Mouse (Mus musculus): ENCODE measurements around the gene Agmat.
"Not testable (repeated sequence)": the region's sequence is repeated elsewhere in the genome, so short reads cannot be mapped to it uniquely, and the experiment has no call there.

Agmat gene

DNA sequence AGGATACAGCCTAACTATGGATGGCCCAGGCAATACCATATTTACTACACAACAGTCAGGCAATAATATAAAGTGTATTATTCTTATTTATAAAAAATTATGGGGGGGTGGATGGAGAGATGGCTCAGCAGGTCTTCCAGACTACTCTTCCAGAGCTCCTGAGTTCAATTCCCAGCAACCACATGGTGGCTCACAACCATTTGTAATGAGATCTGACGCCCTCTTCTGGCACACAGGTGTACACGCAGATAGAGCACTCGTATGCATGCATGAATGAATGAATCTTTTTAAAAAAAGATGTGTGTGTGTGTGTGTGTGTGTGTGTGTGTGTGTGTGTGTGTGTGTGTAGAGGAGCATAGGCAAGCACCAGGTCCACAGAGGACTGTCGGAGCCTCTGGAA, 26.5 kb downstream of the Agmat start:
- not testable (repeated sequence) for DNase-seq (ENCODE audit: low spot score in 2 of 2)

DNA sequence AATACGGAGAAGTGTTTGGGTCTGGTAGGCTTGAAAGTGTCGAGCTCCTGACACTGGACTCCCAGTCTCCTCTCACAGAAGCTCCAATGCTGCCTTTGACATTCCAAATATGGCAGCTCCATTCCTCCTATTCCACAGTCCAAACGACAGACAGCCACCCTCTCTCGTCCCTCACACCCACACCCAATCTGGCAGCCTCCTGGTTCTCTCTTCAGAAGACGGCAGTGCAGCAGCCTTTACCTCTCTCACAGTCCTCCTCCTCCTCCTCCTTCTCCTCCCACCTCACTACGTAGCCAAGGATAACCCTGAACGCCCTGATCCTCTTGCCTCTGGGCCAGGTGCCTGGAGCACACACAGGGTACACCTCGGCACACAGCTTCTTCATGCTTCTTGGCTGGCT, 33.4 kb downstream of the Agmat start:
- peak; percentile 80 to 82 for DNase-seq (ENCODE audit: low spot score in 2 of 2)

DNA sequence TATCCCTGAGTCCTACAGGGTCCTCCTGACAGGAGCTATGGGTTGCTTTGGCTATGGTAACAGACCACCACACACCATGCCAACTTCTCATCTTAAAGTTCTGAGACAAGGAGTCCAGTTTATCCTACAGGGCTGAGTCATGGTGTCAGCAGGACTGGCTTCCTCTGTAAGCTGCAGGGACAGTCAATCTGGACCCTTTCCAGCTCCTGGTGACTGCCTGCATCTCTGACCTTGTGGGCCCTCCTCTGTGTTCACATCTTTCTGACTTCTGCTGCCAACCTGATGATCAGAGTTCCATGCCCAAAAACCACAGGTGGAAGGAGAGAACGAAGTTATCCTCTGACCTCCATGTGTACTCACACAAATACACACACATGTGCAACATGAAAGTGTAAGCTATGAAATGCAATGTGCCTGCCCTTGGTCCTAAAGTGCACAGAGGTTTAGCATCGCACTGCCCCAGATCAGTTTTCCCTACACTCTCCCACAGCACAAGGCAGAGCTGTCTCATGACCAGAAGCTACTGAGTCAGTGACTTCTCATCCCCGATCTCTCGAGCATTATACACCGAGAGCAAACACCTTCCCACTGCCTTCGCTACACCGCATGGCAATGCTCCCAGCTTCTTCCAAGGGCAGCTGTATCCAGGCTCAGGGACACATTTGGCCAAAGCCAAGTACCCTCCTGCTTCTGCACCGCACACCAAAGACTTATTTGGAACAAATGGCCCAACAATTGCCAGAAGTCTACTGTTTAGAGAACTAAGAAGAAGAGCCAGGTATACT, 34.9 kb downstream of the Agmat start:
- DNase-seq (ENCODE audit: low spot score in 2 of 2): no peak

DNA sequence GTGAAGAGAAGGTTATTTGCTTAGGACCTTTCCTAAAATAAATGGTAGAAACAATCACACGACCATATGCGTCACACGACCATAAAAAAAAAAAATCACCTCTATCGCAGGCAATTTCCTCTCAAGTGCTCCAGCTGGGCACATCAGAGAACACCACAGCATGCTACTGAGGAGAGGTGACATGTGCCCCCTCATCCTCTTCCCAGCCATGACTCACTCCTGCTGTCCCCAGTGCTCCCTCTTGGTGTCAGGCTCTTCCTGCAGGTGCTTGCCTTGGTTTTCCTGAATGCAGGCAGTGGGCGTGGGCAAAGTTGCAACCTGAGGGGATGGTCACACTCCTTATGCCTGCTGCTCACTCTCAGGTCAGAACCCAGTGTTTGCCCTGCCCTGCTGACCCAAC, 38.4 kb downstream of the Agmat start:
- no peak for DNase-seq (ENCODE audit: low spot score in 2 of 2)

DNA sequence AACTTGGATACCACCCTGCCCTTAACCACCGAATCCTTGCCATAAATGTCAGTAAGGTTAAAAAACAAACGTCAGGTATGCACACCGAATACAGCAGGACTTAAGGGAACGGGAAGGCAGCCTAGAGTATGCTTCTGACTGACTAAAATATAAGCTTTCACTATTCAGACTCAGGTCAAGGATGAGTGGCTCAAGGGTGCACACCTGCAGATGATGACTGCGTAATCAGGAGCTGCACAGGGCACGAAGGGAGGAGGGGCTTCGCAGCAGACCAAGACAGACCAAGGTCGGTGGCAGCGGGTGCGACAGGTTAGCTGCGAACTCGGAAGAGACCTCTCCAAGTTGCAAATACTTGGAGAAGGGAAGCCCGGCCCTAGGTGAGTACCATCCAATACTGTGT, 39.7 kb downstream of the Agmat start:
- no peak for DNase-seq (ENCODE audit: low spot score in 2 of 2)

DNA sequence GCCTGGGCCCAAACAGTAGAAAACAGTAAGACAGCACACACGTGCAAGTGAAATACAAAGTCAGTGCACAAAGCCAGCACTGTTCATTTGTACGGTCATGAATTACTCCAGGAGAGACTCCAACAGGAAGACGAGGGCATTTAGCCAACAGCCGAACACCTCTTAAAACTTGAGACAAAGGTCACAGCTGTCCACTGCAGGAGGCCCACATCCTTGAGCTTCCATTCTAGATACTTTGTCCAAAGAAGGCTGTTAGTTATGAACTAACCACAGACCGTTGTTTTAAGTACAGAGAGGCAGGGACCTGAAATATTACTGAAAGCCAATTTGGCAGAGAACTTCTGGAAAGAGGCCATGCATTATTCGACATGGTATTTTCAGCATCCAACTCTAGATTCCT, 40.6 kb downstream of the Agmat start:
- DNase-seq (ENCODE audit: low spot score in 2 of 2): no peak

DNA sequence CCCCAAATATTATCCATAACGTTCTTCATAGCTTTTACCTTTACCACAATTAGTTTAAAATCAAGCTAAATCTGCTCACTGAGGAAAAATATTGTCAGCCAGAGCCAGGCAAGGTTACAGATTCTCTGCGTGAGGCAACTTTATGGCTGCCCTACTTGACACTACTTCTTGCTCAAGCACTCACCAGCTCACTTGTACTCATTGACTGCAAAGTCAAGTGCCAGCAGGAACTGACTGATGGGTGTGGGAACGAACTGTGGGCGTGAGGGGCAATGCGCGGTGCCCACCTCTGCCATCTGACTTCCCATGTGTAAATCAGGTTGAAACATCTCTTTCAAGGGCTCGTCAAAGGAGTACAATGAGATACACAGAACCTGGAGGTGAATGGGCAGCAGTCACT, 41.0 kb downstream of the Agmat start:
- no peak for DNase-seq (ENCODE audit: low spot score in 2 of 2)

DNA sequence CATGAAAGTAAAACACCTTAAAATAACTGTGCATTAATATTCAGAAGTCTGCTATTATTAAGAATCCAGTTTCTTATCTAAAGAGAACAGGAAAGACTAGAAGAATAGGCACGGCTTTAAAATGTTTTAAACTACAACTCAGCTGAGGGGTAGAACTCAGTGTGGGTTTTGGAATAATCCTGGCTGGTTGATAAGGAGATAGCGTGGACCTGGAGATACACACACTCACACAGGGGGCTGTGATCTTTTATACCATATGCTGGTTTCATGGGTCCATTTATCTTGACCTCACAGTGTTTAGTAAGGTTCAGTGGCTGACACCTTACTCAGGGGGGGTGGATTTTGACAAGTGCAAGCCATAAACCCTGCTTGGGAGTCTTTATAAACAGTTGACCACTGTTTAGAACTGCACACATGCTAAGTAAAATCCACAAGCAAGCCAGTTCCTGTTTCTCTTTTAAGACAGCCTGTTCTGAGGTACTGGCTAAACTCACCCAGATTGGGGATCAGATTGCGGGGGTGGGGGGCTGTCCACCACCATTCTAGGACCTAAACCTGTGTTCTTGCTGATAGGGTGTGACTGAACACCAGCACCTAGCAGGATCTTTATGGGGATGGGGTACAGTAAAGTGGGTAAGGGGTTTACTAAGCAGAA, 43.2 kb downstream of the Agmat start:
- no peak for DNase-seq (ENCODE audit: low spot score in 2 of 2)

DNA sequence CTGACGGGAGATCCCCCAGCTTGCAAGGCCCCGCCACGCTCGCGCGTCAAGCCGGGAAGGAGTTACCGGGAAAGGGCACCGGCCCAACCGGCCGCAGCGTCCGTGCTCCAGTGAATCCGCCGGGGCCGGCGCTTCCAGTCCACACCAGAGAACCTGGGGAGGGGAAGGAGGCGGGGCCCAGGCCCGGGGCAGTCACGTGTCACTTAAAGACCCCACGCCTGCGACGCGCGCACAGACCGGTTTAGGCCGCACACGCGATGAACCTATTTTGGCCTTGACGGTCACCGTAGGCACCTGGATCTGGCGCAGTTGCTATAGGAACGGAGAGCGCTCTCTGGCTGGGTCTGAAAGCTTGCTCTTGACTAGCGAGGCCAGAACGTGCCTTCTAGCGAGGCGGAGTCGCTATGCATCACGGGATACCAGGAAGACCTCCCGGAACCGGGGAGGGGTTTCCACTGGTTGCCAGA, 44.1 kb downstream of the Agmat start, which contains the start of gene Dnajc16:
Gene Dnajc16, minus strand, starts transcription at position 408 of the 467 bp plus-strand sequence.
- DNase-seq (ENCODE audit: low spot score in 2 of 2): peak; percentile 97 to 99

DNA sequence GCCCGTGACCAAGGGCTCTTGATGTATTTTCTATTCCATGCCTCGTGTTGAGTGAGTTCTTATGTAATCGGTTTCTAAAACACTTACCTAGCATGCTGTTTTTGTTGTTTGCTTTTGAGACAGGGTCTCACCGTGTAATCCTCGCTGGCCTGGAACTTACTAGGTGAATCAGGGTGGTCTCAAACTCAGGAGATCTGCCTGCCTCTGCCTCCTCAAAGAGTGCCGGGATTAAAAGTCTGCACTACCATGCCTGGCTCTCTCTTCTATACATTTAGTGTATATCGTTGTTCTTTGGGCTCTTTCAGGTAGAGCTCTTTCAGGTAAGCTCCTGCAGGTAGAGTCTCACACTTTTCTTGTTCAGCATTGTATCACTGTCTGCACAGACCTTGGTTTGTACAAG, 45.0 kb downstream of the Agmat start:
- no peak for DNase-seq (ENCODE audit: low spot score in 2 of 2)

DNA sequence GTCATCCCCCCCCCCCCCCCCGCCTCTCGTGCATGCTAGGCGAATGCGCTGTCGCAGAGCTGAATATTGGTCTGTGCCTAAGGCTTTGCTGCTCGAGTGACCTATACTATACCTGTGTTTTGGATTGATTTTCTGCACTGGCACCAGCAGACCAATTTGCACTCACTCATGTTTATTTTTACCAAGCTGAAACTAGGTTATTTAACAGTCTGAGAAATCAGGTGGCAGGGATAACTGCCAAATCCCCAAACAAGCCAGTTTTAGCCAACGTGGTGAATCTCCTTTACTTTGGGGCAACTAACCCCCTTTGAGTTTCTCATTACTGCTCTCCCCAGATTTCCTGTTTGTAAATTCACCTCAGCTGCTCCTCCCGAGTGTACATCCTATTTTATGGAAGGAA, 45.5 kb downstream of the Agmat start:
- no peak for DNase-seq (ENCODE audit: low spot score in 2 of 2)

DNA sequence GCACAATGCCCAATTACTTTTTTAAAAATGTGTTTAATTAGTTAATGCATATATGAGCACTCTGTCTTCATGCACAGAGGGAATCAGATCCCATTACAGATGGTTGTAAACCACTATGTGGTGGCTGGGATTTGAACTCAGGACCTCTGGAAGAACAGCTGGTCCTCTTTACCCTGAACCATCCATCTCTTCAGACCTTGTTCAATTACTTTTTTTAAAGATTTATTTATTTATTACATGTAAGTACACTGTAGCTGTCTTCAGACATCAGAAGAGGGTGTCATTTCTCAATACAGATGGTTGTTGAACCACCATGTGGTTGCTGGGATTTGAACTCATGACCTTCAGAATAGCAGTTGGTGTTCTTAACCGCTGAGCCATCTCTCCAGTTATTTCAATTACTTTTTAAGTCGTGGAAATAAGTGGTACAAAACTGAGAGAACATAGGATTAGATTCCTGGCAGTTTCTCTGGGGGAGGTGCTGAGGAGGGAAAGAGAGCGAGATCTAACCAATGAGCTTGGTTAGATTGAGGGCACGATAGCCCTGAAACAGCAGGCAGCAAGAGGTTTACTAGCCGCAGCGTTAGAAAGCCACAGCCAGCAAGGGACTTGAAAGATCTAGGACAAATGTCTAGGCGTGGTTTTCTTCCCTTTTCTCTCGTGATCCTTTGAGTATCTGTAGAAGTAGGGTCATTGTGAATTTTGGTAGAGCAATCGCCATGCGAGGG, 46.2 kb downstream of the Agmat start:
- DNase-seq (ENCODE audit: low spot score in 2 of 2): no peak

DNA sequence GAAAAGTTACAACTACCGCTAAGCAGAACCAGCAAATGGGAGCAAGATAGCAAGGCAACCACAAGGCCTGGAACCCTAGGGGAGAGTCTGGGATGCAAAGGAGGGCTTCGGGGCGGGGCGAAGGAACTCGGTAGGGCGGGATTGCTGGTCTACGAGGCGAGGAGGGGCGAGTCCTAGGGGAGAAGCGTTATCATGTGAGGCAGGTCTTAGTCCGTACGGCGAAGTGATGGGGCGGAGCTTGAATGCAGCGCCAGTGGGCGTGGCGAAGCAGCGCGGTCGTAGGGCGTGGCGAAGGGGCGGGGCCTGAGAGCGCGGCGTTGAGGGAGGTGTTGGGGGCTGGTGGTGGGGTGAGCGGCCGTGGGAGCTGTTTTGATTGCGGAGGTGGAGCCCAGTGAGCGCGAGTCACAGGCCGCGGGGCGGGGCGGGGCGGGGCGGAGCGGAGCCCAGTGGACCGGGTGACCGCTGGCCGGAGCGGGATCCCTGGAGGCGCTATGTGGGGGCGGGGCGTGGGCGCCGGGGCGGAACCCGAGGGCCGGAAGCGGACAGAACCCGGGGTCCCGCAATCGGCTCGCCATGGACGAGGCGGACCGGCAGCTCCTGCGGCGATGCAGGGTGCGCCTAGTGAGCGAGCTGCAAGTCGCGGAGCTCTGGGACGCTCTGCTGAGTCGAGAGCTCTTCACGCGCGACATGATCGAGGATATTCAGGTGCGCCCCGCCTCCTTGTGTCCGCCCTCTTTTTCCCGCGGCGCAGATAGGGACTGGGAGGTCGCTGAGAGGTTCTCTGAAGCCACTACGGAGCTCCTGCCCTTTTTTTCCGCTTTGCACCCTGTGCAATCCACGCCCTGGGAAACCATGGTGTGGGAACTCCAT, 47.0 kb downstream of the Agmat start, which contains the start of gene Casp9:
Gene Casp9, plus strand, starts transcription at position 331 of the 870 bp plus-strand sequence.
- peak; percentile 95 for DNase-seq (ENCODE audit: low spot score in 2 of 2)

DNA sequence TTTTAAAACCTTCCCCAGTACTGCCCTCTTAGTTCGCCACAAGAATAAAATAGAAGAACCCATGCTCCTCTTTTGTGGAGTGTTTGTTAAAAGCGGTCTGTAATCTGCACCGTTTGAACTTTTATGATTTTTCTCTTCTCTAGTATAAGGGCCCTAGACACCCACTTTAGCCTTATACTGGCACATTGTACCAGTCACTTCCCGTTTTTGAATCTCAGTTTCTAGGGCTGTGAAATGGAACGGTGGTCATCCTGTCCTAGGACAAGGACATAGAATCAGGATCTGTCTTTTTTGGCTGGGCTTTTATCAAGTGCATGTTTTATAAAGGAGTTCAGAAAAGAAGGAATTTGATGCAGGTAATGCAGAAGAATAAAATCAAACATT, 47.7 kb downstream of the Agmat start:
- no peak for DNase-seq (ENCODE audit: low spot score in 2 of 2)

DNA sequence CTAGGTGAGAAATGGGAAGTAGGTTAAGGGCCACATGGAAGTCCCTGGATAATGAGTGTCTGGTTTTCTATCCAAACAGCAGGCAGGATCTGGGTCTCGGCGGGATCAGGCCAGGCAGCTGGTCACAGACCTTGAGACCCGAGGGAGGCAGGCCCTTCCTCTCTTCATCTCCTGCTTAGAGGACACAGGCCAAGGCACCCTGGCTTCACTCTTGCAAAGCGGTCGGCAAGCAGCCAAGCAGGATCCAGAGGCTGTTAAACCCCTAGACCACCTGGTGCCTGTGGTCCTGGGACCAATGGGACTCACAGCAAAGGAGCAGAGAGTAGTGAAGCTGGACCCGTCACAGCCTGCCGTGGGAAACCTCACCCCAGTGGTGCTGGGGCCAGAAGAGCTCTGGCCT, 49.9 kb downstream of the Agmat start:
- no peak for DNase-seq (ENCODE audit: low spot score in 2 of 2)

DNA sequence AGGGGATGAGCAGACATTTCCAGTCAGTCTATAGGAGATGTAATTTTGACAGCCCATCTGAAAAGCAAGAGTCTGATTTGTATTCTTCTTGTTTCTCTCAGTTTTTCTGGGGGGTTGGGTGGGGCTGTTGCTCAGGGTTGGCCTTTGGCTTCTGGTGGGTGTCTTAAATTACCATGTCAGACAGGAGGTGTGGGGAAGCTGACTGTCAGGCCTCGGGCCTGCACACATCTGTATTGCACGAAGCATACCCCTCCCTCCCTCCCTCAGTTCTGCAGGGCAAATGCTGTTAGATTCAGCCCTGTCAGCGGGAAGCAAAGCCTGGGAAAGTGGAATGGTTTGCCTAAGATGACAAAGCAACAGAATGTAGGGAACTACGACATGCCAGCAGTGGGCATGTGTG, 50.5 kb downstream of the Agmat start:
- DNase-seq (ENCODE audit: low spot score in 2 of 2): no peak

DNA sequence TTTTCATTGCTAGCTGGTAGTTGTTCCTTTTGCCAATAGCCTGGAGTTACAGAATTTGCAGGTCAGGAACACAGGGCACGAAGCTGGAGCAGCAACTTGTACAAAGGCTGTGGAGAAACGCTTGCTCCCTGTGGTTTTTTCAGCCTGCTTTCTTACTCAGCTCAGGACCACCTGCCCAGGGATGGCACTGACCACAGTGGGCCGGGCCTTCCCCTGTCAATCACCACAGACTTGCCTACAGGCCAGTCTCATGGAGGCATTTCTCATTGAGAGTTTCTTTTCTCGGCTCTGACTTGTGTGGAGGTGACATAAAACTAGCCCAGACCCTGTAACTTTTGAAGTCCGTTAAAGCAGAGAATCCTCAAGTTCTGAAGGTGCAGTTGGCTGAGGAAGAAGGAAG, 51.1 kb downstream of the Agmat start:
- no peak for DNase-seq (ENCODE audit: low spot score in 2 of 2)

DNA sequence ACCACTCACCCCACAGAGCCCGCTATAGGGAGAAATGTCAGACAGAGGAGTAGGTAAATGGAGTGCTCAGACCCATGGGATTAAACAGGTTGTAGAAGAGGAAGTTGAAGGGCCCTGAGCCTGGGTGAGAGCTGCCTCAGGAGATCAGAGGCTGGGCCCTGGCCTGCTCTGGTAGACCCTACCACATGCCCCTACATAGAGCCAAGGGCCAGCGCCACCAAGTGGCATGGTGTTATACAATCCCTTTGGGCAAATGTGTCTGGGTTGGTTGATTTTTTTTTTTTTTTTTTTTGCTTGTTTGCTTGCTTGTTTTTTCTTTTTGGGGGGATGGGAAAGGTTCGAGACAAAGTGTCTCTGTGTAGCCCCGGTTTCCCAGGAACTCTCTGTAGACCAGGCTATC, 57.6 kb downstream of the Agmat start:
- DNase-seq (ENCODE audit: low spot score in 2 of 2): no peak

DNA sequence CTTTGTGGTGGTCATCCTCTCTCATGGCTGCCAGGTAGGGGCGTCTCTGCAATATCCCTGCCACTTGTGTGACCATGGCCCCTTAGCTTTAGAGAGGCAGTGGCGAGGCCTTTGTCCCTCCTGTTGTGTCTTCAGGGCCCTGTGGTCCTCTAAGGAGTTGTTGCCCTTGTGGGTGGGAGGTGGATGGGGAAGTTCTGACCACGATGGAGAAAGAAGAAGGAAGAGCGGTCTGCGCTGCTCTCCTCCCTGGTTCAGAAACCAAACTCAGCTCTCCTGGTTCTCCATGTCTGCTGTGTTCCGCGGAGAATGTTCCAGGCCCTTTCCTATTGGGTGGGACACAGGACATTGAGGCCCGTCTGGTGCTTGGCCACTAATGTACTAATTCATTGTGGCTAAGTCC, 59.4 kb downstream of the Agmat start:
- no peak for DNase-seq (ENCODE audit: low spot score in 2 of 2)

Data from right cerebral cortex, adult 2 months (tissue).